Comparison of ENCODE assay signal across 11 mouse cellular contexts in the genomic region with DNA sequence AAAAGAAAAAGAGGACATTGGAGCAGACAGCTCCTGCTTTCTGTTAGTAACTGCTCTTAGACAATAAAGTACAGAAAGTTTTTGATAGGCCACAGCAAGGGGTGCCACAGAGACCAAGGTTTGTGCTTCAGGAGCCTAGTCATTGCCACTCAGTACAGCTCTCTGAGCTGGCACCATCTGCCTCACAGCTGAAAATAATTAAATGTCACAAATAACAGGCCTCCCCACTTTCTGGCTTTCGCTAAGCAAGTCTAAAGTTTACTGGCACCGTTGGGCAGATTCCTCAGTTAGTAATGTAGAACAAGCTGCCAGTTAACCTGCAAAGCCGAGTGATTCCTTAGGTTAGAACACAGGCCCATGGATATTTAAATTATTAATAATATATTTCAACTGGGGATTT.
DNase-seq lines count a peak whose midpoint lies in the region; ATAC-seq and TF ChIP-seq lines count a peak whose summit lies in the region.
"Had no signal": no experiment of that assay in that cellular context is flagged by ENCODE, and none has a peak within 500 bp of the region (broad histone marks: within the 10 kb centered on the region; RNA-seq: fewer than 3 reads in every experiment).

No protein-coding gene starts in this region.

- peak; percentile 3 for DNase-seq in layer of hippocampus, adult 11-12 months (ENCODE audit: low spot score)
- no peak for DNase-seq in layer of hippocampus, adult 9-10 months (ENCODE audit: low spot score)
- DNase-seq in embryo, embryonic 10.5 days (ENCODE audit: low spot score), result peak; percentile 57
- DNase-seq in frontal cortex, postnatal 25 days (ENCODE audit: low spot score in 2 of 2), result no peak
- no peak for DNase-seq in thymus, postnatal 10 days (ENCODE audit: low spot score in 2 of 2)
- DNase-seq: cerebellum, adult 9-10 months had no signal

- no peak for TF ChIP-seq CTCF in embryonic fibroblast, embryonic 13.5 days (IDR thresholded peaks at IDR 0.05; ENCODE audit: borderline replicate concordance, insufficient read depth, low read length)

- no peak for TF ChIP-seq POLR2A in embryonic fibroblast, embryonic 13.5 days (IDR thresholded peaks at IDR 0.05; ENCODE audit: low read depth, low read length)

- H3K4me3 ChIP-seq in embryonic fibroblast, embryonic 13.5 days (ENCODE audit: insufficient read depth, low read length), result no peak overlapping the region
- no peak overlapping the region for H3K4me3 ChIP-seq in limb, embryonic 15.5 days

- H3K4me2 ChIP-seq in limb, embryonic 15.5 days, result no peak overlapping the region

- WGBS in limb, embryonic 15.5 days, result 21% methylated on average over 3 of the region's 3 CpGs

- ATAC-seq in limb, embryonic 15.5 days (ENCODE audit: insufficient number of reproducible peaks, low FRiP score, low TSS enrichment, low read depth), result peak; percentile 73
- ATAC-seq: forebrain, embryonic 16.5 days; midbrain, embryonic 16.5 days had no signal

- H3K36me3 ChIP-seq in limb, embryonic 15.5 days, result no peaks in the 10 kb centered on the region

- peak overlapping the region; percentile 94 for H3K27ac ChIP-seq in embryonic fibroblast, embryonic 13.5 days (ENCODE audit: insufficient read depth, low read length)
- H3K27ac ChIP-seq in limb, embryonic 15.5 days, result peak overlapping the region; percentile 84
- H3K27ac ChIP-seq: kidney, postnatal 0 days had no signal

- H3K27me3 ChIP-seq in limb, embryonic 15.5 days, result no peaks in the 10 kb centered on the region

- no peak overlapping the region for H3K9ac ChIP-seq in limb, embryonic 15.5 days

- no peaks in the 10 kb centered on the region for H3K9me3 ChIP-seq in limb, embryonic 15.5 days

- peaks cover 3% of the 10 kb centered on the region for H3K4me1 ChIP-seq in embryonic fibroblast, embryonic 13.5 days (ENCODE audit: control insufficient read depth, insufficient read depth, low read length)
- peaks cover 14% of the 10 kb centered on the region for H3K4me1 ChIP-seq in limb, embryonic 15.5 days

Comparison
In these comparisons a context has a peak if more than half of its experiments do, and no peak if none do; other contexts are left out.
1. DNase-seq: peak in layer of hippocampus, adult 11-12 months (single experiment) and embryo, embryonic 10.5 days (single experiment); none in layer of hippocampus, adult 9-10 months (single experiment), frontal cortex, postnatal 25 days (0 of 2) and thymus, postnatal 10 days (0 of 2).